25 mouse cellular contexts compared by ENCODE assay signal in the genomic region with DNA sequence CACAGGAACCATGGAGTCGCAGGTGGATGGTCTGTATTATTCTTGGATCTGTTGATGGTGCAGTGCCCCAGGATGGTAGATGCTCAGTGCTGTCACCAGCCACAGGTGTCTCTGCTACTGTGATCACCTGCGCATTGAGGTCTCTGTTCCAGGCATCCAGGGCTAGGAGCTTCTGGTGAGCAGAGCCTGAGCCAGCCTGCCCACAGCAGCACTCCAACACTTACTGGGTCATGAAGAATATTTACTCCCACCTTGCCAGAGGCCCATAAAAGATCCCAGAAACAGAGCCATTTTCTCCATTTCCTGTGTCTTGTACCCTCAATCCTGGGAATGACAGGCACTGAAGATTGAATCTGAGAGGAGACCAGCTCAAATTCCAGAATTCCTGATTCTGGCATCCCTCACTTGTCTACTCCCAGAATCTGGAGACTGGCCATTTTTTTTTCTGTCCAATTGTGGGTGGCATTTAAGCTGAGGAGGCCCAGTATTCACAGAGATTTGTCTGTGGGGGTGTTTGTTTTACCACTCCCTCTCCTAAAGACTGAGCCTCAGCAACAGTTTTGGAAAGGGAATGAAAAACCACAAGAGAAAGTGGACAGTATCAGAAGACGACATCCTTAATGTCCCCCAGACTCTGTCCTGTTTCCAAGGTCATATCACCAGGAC.
DNase-seq lines count a peak whose midpoint lies in the region; ATAC-seq lines count a peak whose summit lies in the region.
"Had no signal": no experiment of that assay in that cellular context is flagged by ENCODE, and none has a peak within 500 bp of the region (broad histone marks: within the 10 kb centered on the region; RNA-seq: fewer than 3 reads in every experiment).

No protein-coding gene starts in this region.

- 90% methylated on average over 3 of the region's 3 CpGs for WGBS in embryonic facial prominence, embryonic 14.5 days
- WGBS in embryonic facial prominence, embryonic 10.5 days = 91% methylated on average over 3 of the region's 3 CpGs
- WGBS in heart, embryonic 11.5 days (ENCODE audit: insufficient replicate concordance) = 80% methylated on average over 3 of the region's 3 CpGs
- 64% methylated on average over 3 of the region's 3 CpGs for WGBS in liver, embryonic 12.5 days (ENCODE audit: insufficient replicate concordance)

- H3K4me3 ChIP-seq in embryonic facial prominence, embryonic 14.5 days (ENCODE audit: low read depth, low read length) = no peak overlapping the region
- no peak overlapping the region for H3K4me3 ChIP-seq in embryonic facial prominence, embryonic 10.5 days
- H3K4me3 ChIP-seq in heart, embryonic 11.5 days (ENCODE audit: low read depth, low read length) = no peak overlapping the region
- H3K4me3 ChIP-seq in liver, embryonic 12.5 days = no peak overlapping the region
- H3K4me3 ChIP-seq: embryonic facial prominence, embryonic 12.5 days; embryonic facial prominence, embryonic 15.5 days; erythroblast, embryonic 14.5 days; forebrain, embryonic 10.5 days; forebrain, embryonic 12.5 days had no signal

- DNase-seq in embryonic facial prominence, embryonic 14.5 days (ENCODE audit: low spot score) = peak; percentile 2
- no peak for DNase-seq in embryonic facial prominence, embryonic 10.5 days (ENCODE audit: low spot score)
- peak; percentile 70 for DNase-seq in heart, adult 11 months
- peak; percentile 49 for DNase-seq in Muller cell, postnatal 12 days (ENCODE audit: inconsistent ontology term)
- DNase-seq in brain, adult 2 months (ENCODE audit: low read depth, low spot score) = peak; percentile 51
- DNase-seq: adrenal gland, adult 8-10 months; adrenal gland, postnatal 14 days; adrenal gland, postnatal 36 days; cerebellum, adult 18-20 months; cerebellum, adult 8-10 months; cerebellum, adult 9-11 months; cerebellum, postnatal 14 days; cerebellum, postnatal 36 days; embryo, embryonic 11 days had no signal

- no peaks in the 10 kb centered on the region for H3K27me3 ChIP-seq in embryonic facial prominence, embryonic 14.5 days (replicated peaks; ENCODE audit: control insufficient read depth, insufficient read depth, low read length)
- no peaks in the 10 kb centered on the region for H3K27me3 ChIP-seq in embryonic facial prominence, embryonic 10.5 days (replicated peaks; ENCODE audit: low read depth, poor library complexity, severe bottlenecking)
- no peaks in the 10 kb centered on the region for H3K27me3 ChIP-seq in heart, embryonic 11.5 days (ENCODE audit: control insufficient read depth, insufficient read depth, low read length)
- no peaks in the 10 kb centered on the region for H3K27me3 ChIP-seq in liver, embryonic 12.5 days (replicated peaks)
- H3K27me3 ChIP-seq: embryonic facial prominence, embryonic 12.5 days; embryonic facial prominence, embryonic 15.5 days had no signal

- H3K9me3 ChIP-seq in embryonic facial prominence, embryonic 14.5 days (ENCODE audit: control insufficient read depth, low read length) = no peaks in the 10 kb centered on the region
- no peaks in the 10 kb centered on the region for H3K9me3 ChIP-seq in embryonic facial prominence, embryonic 10.5 days
- no peaks in the 10 kb centered on the region for H3K9me3 ChIP-seq in heart, embryonic 11.5 days (replicated peaks; ENCODE audit: control insufficient read depth, low read length)
- no peaks in the 10 kb centered on the region for H3K9me3 ChIP-seq in liver, embryonic 12.5 days (replicated peaks)
- H3K9me3 ChIP-seq: embryonic facial prominence, embryonic 12.5 days; embryonic facial prominence, embryonic 15.5 days; forebrain, embryonic 10.5 days; forebrain, embryonic 12.5 days had no signal

- no peak overlapping the region for H3K27ac ChIP-seq in embryonic facial prominence, embryonic 14.5 days (replicated peaks; ENCODE audit: low read depth, low read length)
- no peak overlapping the region for H3K27ac ChIP-seq in embryonic facial prominence, embryonic 10.5 days (replicated peaks)
- H3K27ac ChIP-seq in heart, embryonic 11.5 days (ENCODE audit: low read depth, low read length) = no peak overlapping the region
- H3K27ac ChIP-seq in liver, embryonic 12.5 days = no peak overlapping the region
- H3K27ac ChIP-seq: embryonic facial prominence, embryonic 12.5 days; embryonic facial prominence, embryonic 15.5 days; forebrain, embryonic 10.5 days; forebrain, embryonic 12.5 days had no signal

- H3K4me1 ChIP-seq in embryonic facial prominence, embryonic 14.5 days (ENCODE audit: control insufficient read depth, insufficient read depth, low read length) = no peaks in the 10 kb centered on the region
- no peaks in the 10 kb centered on the region for H3K4me1 ChIP-seq in embryonic facial prominence, embryonic 10.5 days
- no peaks in the 10 kb centered on the region for H3K4me1 ChIP-seq in heart, embryonic 11.5 days (ENCODE audit: control insufficient read depth, insufficient read depth, low read length)
- H3K4me1 ChIP-seq in liver, embryonic 12.5 days = no peaks in the 10 kb centered on the region
- H3K4me1 ChIP-seq: embryonic facial prominence, embryonic 12.5 days; embryonic facial prominence, embryonic 15.5 days had no signal

- no peak for ATAC-seq in embryonic facial prominence, embryonic 14.5 days (ENCODE audit: low read depth)
- ATAC-seq in heart, embryonic 11.5 days (replicated peaks; ENCODE audit: insufficient number of reproducible peaks, low FRiP score, low TSS enrichment) = no peak
- no peak for ATAC-seq in liver, embryonic 12.5 days
- ATAC-seq: activated CD4-positive, CD25-positive, alpha-beta regulatory T cell, adult 4 months; forebrain, embryonic 14.5 days; forebrain, embryonic 16.5 days; Patski had no signal

- H3K9ac ChIP-seq in embryonic facial prominence, embryonic 14.5 days (ENCODE audit: low read depth, low read length) = no peak overlapping the region
- H3K9ac ChIP-seq in heart, embryonic 11.5 days (ENCODE audit: low read depth, low read length) = no peak overlapping the region
- no peak overlapping the region for H3K9ac ChIP-seq in liver, embryonic 12.5 days
- H3K9ac ChIP-seq: embryonic facial prominence, embryonic 12.5 days; embryonic facial prominence, embryonic 15.5 days; forebrain, embryonic 12.5 days had no signal

- no peak overlapping the region for H3K4me2 ChIP-seq in embryonic facial prominence, embryonic 14.5 days (ENCODE audit: low read depth, low read length)
- H3K4me2 ChIP-seq in heart, embryonic 11.5 days = no peak overlapping the region
- H3K4me2 ChIP-seq in liver, embryonic 12.5 days = no peak overlapping the region
- H3K4me2 ChIP-seq: embryonic facial prominence, embryonic 12.5 days; embryonic facial prominence, embryonic 15.5 days; forebrain, embryonic 12.5 days had no signal

- no peaks in the 10 kb centered on the region for H3K36me3 ChIP-seq in embryonic facial prominence, embryonic 14.5 days (ENCODE audit: control insufficient read depth, insufficient read depth, low read length)
- H3K36me3 ChIP-seq in embryonic facial prominence, embryonic 10.5 days (replicated peaks) = no peaks in the 10 kb centered on the region
- no peaks in the 10 kb centered on the region for H3K36me3 ChIP-seq in heart, embryonic 11.5 days (ENCODE audit: control insufficient read depth, insufficient read depth, low read length)
- no peaks in the 10 kb centered on the region for H3K36me3 ChIP-seq in liver, embryonic 12.5 days
- H3K36me3 ChIP-seq: embryonic facial prominence, embryonic 12.5 days; embryonic facial prominence, embryonic 15.5 days; forebrain, embryonic 10.5 days; forebrain, embryonic 12.5 days had no signal
